In the genomic region with DNA sequence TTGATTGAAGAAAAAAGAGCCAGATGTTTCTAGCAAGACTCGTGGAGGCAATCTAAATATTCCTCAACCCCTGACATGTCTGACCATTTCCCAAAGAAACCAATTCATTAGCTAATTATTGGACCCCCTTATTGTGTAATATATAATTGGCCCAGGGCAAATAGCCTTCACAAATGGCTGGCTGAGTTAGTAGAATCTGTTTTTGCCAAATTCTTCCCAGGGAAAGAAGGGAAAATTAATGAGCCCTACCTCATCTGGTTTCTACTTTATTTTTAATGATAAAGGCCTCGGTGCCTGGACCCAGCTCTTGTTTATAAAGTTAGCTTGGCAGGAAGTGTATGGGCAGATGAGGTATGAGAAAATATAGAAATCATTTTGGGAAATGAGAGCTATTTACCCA, we compare ENCODE assay signal across 35 mouse cellular contexts.
"Had no signal": no experiment of that assay in that cellular context is flagged by ENCODE, and none has a peak within 500 bp of the region (broad histone marks: within the 10 kb centered on the region; RNA-seq: fewer than 3 reads in every experiment).

No protein-coding gene starts in this region.

- H3K27ac ChIP-seq: heart, embryonic 13.5 days; heart, embryonic 15.5 days; hindbrain, embryonic 10.5 days; hindbrain, embryonic 12.5 days; hindbrain, embryonic 13.5 days; hindbrain, embryonic 14.5 days; hindbrain, embryonic 15.5 days; hindbrain, postnatal 0 days; intestine, embryonic 15.5 days; kidney, embryonic 15.5 days; kidney, postnatal 0 days; layer of hippocampus, adult 2 months; left cerebral cortex, adult 2 months had no signal

- H3K27me3 ChIP-seq: heart, embryonic 12.5 days; heart, embryonic 13.5 days; heart, embryonic 15.5 days; hindbrain, embryonic 12.5 days; hindbrain, embryonic 13.5 days; hindbrain, embryonic 15.5 days; intestine, embryonic 15.5 days; kidney, embryonic 15.5 days had no signal

- H3K9me3 ChIP-seq: heart, embryonic 12.5 days; heart, embryonic 13.5 days; heart, embryonic 15.5 days; hindbrain, embryonic 10.5 days; hindbrain, embryonic 12.5 days; hindbrain, embryonic 13.5 days; hindbrain, embryonic 15.5 days; intestine, embryonic 15.5 days; kidney, embryonic 15.5 days had no signal

- DNase-seq: heart, postnatal 10 days; heart, postnatal 14 days; heart, postnatal 36 days; heart, postnatal 4 days; kidney, adult 11 months; kidney, adult 18-20 months; kidney, adult 2 months; kidney, adult 8-10 months; kidney, adult 9 months; kidney, postnatal 10 days; kidney, postnatal 14 days; kidney, postnatal 25 days; kidney, postnatal 36 days; kidney, postnatal 4 days; layer of hippocampus, adult 9-11 months; layer of hippocampus, postnatal 36 days had no signal

- H3K4me2 ChIP-seq: heart, embryonic 11.5 days; heart, embryonic 12.5 days; heart, embryonic 13.5 days; heart, embryonic 15.5 days; hindbrain, embryonic 12.5 days; hindbrain, embryonic 13.5 days; hindbrain, embryonic 14.5 days; hindbrain, embryonic 15.5 days; intestine, embryonic 15.5 days; kidney, embryonic 15.5 days had no signal

- H3K9ac ChIP-seq: heart, embryonic 12.5 days; heart, embryonic 13.5 days; heart, embryonic 15.5 days; hindbrain, embryonic 12.5 days; hindbrain, embryonic 13.5 days; hindbrain, embryonic 14.5 days; hindbrain, embryonic 15.5 days; intestine, embryonic 15.5 days; kidney, embryonic 15.5 days had no signal

- ATAC-seq: hindbrain, embryonic 16.5 days; hindbrain, postnatal 0 days; inflammation-experienced regulatory T-cells, adult 6 months; intestine, embryonic 15.5 days; intestine, embryonic 16.5 days; intestine, postnatal 0 days had no signal

- H3K36me3 ChIP-seq: heart, embryonic 12.5 days; heart, embryonic 13.5 days; heart, embryonic 15.5 days; hindbrain, embryonic 10.5 days; hindbrain, embryonic 12.5 days; hindbrain, embryonic 13.5 days; hindbrain, embryonic 15.5 days; intestine, embryonic 15.5 days; kidney, embryonic 15.5 days had no signal

- H3K4me3 ChIP-seq: heart, embryonic 12.5 days; heart, embryonic 13.5 days; heart, embryonic 15.5 days; hindbrain, embryonic 10.5 days; hindbrain, embryonic 12.5 days; hindbrain, embryonic 13.5 days; hindbrain, embryonic 15.5 days; intestine, embryonic 15.5 days; kidney, embryonic 15.5 days; layer of hippocampus, adult 2 months; left cerebral cortex, adult 2 months had no signal

- H3K4me1 ChIP-seq: heart, embryonic 12.5 days; heart, embryonic 13.5 days; heart, embryonic 15.5 days; hindbrain, embryonic 10.5 days; hindbrain, embryonic 12.5 days; hindbrain, embryonic 13.5 days; hindbrain, embryonic 15.5 days; intestine, embryonic 15.5 days; kidney, embryonic 15.5 days had no signal
